In the genomic region with DNA sequence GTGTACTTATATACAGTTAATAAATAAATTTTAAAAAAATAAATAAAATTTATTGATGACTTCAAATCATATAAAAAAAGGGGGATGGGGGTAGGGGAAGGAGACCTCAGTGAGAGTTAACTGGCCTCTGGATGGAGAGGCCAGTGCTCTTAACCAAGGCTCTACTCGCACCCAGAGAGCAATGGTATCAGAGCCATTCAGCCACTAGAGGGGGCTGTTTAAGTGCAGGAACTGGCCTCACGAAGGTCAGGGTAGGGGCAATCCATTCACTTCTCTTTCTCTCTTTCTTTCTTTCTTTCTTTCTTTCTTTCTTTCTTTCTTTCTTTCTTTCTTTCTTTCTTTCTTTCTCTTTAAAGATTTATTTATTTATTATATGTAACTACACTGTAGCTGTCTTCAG, we compare ENCODE assay signal across 8 mouse cellular contexts. TPM values are rescaled to one million over a fixed set of nuclear protein-coding genes. Genes with fewer than 3 reads are reported as not detected.
DNase-seq lines count a peak whose midpoint lies in the region; ATAC-seq and TF ChIP-seq lines count a peak whose summit lies in the region.

No protein-coding gene starts in this region.

- ATAC-seq in hindbrain, postnatal 0 days = no peak
- no peak for ATAC-seq in hindbrain, embryonic 13.5 days (ENCODE audit: low FRiP score)

- peak; percentile 34 for DNase-seq in hindbrain, postnatal 0 days (ENCODE audit: low spot score)
- peak; percentile 75 for DNase-seq in ES-E14 (ENCODE audit: low read depth, low spot score)
- DNase-seq in c-Kit-positive CD71-positive TER-119-negative erythroid progenitor cells, embryonic 14.5 days (ENCODE audit: low read depth) = peak; percentile 70
- peak; percentile 33 to 55 for DNase-seq in kidney, postnatal 4 days
- DNase-seq in splenic B cell, adult 2 months (ENCODE audit: low read depth, low spot score) = peak; percentile 83
- DNase-seq in ovary, postnatal 36 days (ENCODE audit: low spot score) = no peak
- DNase-seq in gastrocnemius, adult 8-10 months (ENCODE audit: low spot score in 2 of 2) = no peak

- WGBS in hindbrain, postnatal 0 days = 19% methylated on average over 2 of the region's 2 CpGs
- 29% methylated on average over 2 of the region's 2 CpGs for WGBS in hindbrain, embryonic 13.5 days

- H3K9me3 ChIP-seq in hindbrain, postnatal 0 days (ENCODE audit: low read length) = no peaks in the 10 kb centered on the region
- H3K9me3 ChIP-seq in hindbrain, embryonic 13.5 days = no peaks in the 10 kb centered on the region
- H3K9me3 ChIP-seq in ES-E14 (ENCODE audit: control insufficient read depth, insufficient read depth, low read depth, low read length) = no peaks in the 10 kb centered on the region

- peak; percentile 56 for TF ChIP-seq CTCF in hindbrain, postnatal 0 days (IDR thresholded peaks at IDR 0.05; ENCODE audit: low read depth)

- in situ Hi-C loops in ES-E14 (cut with MboI; ENCODE audit: low sequenced_read_pairs in 2 of 2, unreplicated experiment in 2 of 2) = no loop called here

- H3K4me2 ChIP-seq in hindbrain, postnatal 0 days (ENCODE audit: low read depth, low read length) = no peak overlapping the region
- H3K4me2 ChIP-seq in hindbrain, embryonic 13.5 days = no peak overlapping the region

- no peak overlapping the region for H3K27ac ChIP-seq in hindbrain, postnatal 0 days
- no peak overlapping the region for H3K27ac ChIP-seq in hindbrain, embryonic 13.5 days
- no peak overlapping the region for H3K27ac ChIP-seq in ES-E14 (ENCODE audit: insufficient read depth, low read depth, low read length, poor library complexity, severe bottlenecking)

- no peak overlapping the region for H3K4me3 ChIP-seq in hindbrain, postnatal 0 days (ENCODE audit: low read length)
- H3K4me3 ChIP-seq in hindbrain, embryonic 13.5 days = no peak overlapping the region
- H3K4me3 ChIP-seq in ES-E14 (ENCODE audit: insufficient read depth in 1 of 2, low read depth in 1 of 2, low read length in 2 of 2, poor library complexity in 1 of 2, severe bottlenecking in 1 of 2) = no peak overlapping the region

- H3K27me3 ChIP-seq in hindbrain, postnatal 0 days (ENCODE audit: insufficient read depth, low read length) = no peaks in the 10 kb centered on the region
- no peaks in the 10 kb centered on the region for H3K27me3 ChIP-seq in hindbrain, embryonic 13.5 days
- no peaks in the 10 kb centered on the region for H3K27me3 ChIP-seq in splenic B cell, adult 2 months (ENCODE audit: control insufficient read depth, insufficient read depth, low read length, poor library complexity, severe bottlenecking)

- H3K9ac ChIP-seq in hindbrain, postnatal 0 days (replicated peaks; ENCODE audit: low read length) = no peak overlapping the region
- H3K9ac ChIP-seq in hindbrain, embryonic 13.5 days = no peak overlapping the region
- no peak overlapping the region for H3K9ac ChIP-seq in ES-E14 (ENCODE audit: insufficient read depth, low read depth, low read length, poor library complexity, severe bottlenecking)

- no peaks in the 10 kb centered on the region for H3K4me1 ChIP-seq in hindbrain, postnatal 0 days (ENCODE audit: insufficient read depth, low read length)
- peaks cover 11% of the 10 kb centered on the region for H3K4me1 ChIP-seq in hindbrain, embryonic 13.5 days (replicated peaks)
- peaks cover 0 to 19% of the 10 kb centered on the region in 2 experiments; a peak in 1 of 4 replicates for H3K4me1 ChIP-seq in ES-E14 (ENCODE audit: control insufficient read depth in 2 of 2, insufficient read depth in 2 of 2, low read length in 2 of 2, poor library complexity in 1 of 2)

- peaks cover 8% of the 10 kb centered on the region; the same call in 1 of the 2 replicates for H3K36me3 ChIP-seq in hindbrain, postnatal 0 days (ENCODE audit: insufficient read depth, low read length)
- H3K36me3 ChIP-seq in hindbrain, embryonic 13.5 days = peaks cover 25% of the 10 kb centered on the region
- peaks cover 22% of the 10 kb centered on the region for H3K36me3 ChIP-seq in ES-E14 (ENCODE audit: control insufficient read depth, insufficient read depth, low read length, poor library complexity, severe bottlenecking)
- peaks cover 2% of the 10 kb centered on the region for H3K36me3 ChIP-seq in splenic B cell, adult 2 months (ENCODE audit: control insufficient read depth, insufficient read depth, low read length, poor library complexity, severe bottlenecking)

TF ChIP-seq in ES-E14, 5 proteins besides CTCF, POLR2A, EP300 and RAD21:
- TF ChIP-seq ZC3H11A (IDR thresholded peaks at IDR 0.05; ENCODE audit: borderline replicate concordance, low read depth, low read length) = no peak
- TF ChIP-seq MAFK (IDR thresholded peaks at IDR 0.05; ENCODE audit: insufficient read depth, low read depth, low read length) = no peak
- TF ChIP-seq ZNF384 (IDR thresholded peaks at IDR 0.05; ENCODE audit: low read depth, low read length) = no peak
- TF ChIP-seq HCFC1 (IDR thresholded peaks at IDR 0.05; ENCODE audit: borderline replicate concordance, insufficient read depth, low read length) = no peak
- TF ChIP-seq CHD2 (IDR thresholded peaks at IDR 0.05; ENCODE audit: low read depth, low read length) = no peak

RNA-seq across cellular contexts. Expression of a gene that starts 4.7 kb away (rescaled TPM):
- 0.52 and 0.54 TPM in 2 replicates for total RNA-seq in hindbrain, postnatal 0 days (2014; rRNA removed)
- 1.1 and 1.5 TPM in 2 replicates for polyA plus RNA-seq in hindbrain, postnatal 0 days (2015; fragmentation: Nextera tagmentation; extraction: Ambion mirVana)
- polyA plus RNA-seq in hindbrain, embryonic 13.5 days (2015; fragmentation: Nextera tagmentation; extraction: Ambion mirVana) = 1.2 and 1.3 TPM in 2 replicates
- total RNA-seq in ES-E14 (2012; rRNA removed) = 24.3 and 39.5 TPM in 2 replicates
- 1 to 10 TPM; 1.9 to 3.7 (median 2.8) TPM for total RNA-seq in gastrocnemius, adult 8-10 months (2022)

RNA-seq across cellular contexts. Expression of a gene that starts 4.8 kb away (rescaled TPM):
- 78.8 and 98.1 TPM in 2 replicates for total RNA-seq in hindbrain, postnatal 0 days (2014; rRNA removed)
- 42.9 and 43.0 TPM in 2 replicates for polyA plus RNA-seq in hindbrain, postnatal 0 days (2015; fragmentation: Nextera tagmentation; extraction: Ambion mirVana)
- polyA plus RNA-seq in hindbrain, embryonic 13.5 days (2015; fragmentation: Nextera tagmentation; extraction: Ambion mirVana) = 66.2 and 69.1 TPM in 2 replicates
- 182 and 230 TPM in 2 replicates for total RNA-seq in ES-E14 (2012; rRNA removed)
- total RNA-seq in gastrocnemius, adult 8-10 months (2022) = 10 to 100 TPM; 39.0 to 54.6 (median 44.5) TPM

RNA-seq across cellular contexts. Expression of a gene that starts 6.5 kb away (rescaled TPM):
- 54.9 and 76.9 TPM in 2 replicates for total RNA-seq in hindbrain, postnatal 0 days (2014; rRNA removed)
- polyA plus RNA-seq in hindbrain, postnatal 0 days (2015; fragmentation: Nextera tagmentation; extraction: Ambion mirVana) = 135 and 142 TPM in 2 replicates
- polyA plus RNA-seq in hindbrain, embryonic 13.5 days (2015; fragmentation: Nextera tagmentation; extraction: Ambion mirVana) = 122 and 129 TPM in 2 replicates
- total RNA-seq in ES-E14 (2012; rRNA removed) = 147 and 226 TPM in 2 replicates
- 10 to 100 TPM; 34.5 to 39.4 (median 37.9) TPM for total RNA-seq in gastrocnemius, adult 8-10 months (2022)

RNA-seq across cellular contexts. Expression of a gene that starts 33.1 kb away (rescaled TPM):
- total RNA-seq in hindbrain, postnatal 0 days (2014; rRNA removed) = 8.3 and 10.1 TPM in 2 replicates
- polyA plus RNA-seq in hindbrain, postnatal 0 days (2015; fragmentation: Nextera tagmentation; extraction: Ambion mirVana) = 8.6 and 10.3 TPM in 2 replicates
- 2.6 and 2.9 TPM in 2 replicates for polyA plus RNA-seq in hindbrain, embryonic 13.5 days (2015; fragmentation: Nextera tagmentation; extraction: Ambion mirVana)
- total RNA-seq in ES-E14 (2012; rRNA removed) = 1.6 and 2.2 TPM in 2 replicates
- under 1 TPM; 0.15 to 0.94 (median 0.56) TPM for total RNA-seq in gastrocnemius, adult 8-10 months (2022)

RNA-seq across cellular contexts. Expression of a gene that starts 34.4 kb away (rescaled TPM):
- 231 and 236 TPM in 2 replicates for total RNA-seq in hindbrain, postnatal 0 days (2014; rRNA removed)
- polyA plus RNA-seq in hindbrain, postnatal 0 days (2015; fragmentation: Nextera tagmentation; extraction: Ambion mirVana) = 388 and 401 TPM in 2 replicates
- polyA plus RNA-seq in hindbrain, embryonic 13.5 days (2015; fragmentation: Nextera tagmentation; extraction: Ambion mirVana) = 495 and 508 TPM in 2 replicates
- 793 and 920 TPM in 2 replicates for total RNA-seq in ES-E14 (2012; rRNA removed)
- total RNA-seq in gastrocnemius, adult 8-10 months (2022) = 100 to 1,000 TPM in 1 of 4 experiments, 10 to 100 TPM in 3; 91.1 to 102 (median 92.6) TPM

Comparison
In these comparisons a context has a peak if more than half of its experiments do, and no peak if none do; other contexts are left out.
1. DNase-seq: peak in hindbrain, postnatal 0 days (single experiment), ES-E14 (single experiment), c-Kit-positive CD71-positive TER-119-negative erythroid progenitor cells, embryonic 14.5 days (single experiment), kidney, postnatal 4 days (2 of 2) and splenic B cell, adult 2 months (single experiment); none in ovary, postnatal 36 days (single experiment) and gastrocnemius, adult 8-10 months (0 of 2).